Mouse (Mus musculus) liver, postnatal 0 days (tissue): ENCODE data around the gene Grik2.

ENCODE experiments used
- CTCF ChIP-seq: sonication (generic); IDR thresholded peaks from 2 replicates; pipeline ENCODE4 v1.5.1; 2016; ENCODE audit warnings: antibody characterized with exemption, low read depth
- EP300 ChIP-seq: IDR thresholded peaks from 2 replicates; pipeline ENCODE4 v1.6.1; 2016; ENCODE audit warnings: antibody characterized with exemption, low read depth, mild to moderate bottlenecking

DNA sequence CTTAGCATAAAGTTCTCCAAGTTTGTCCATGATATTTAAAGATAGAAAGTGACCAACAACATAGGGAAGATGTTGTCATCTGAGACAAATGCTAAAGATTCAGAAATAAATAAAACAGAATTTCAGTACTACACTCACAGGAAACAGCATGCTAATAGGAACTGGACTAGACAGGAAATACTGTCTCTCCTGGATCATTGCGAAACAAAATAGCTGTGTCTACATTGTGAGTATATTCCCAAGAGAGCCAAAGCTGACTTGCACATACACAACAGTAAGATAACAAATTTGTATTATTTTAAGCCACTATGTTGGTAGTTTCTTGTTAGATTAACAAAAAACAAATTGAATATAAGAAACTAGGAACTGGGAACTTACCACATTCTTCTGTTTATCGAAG, 64.9 kb downstream of the Grik2 start:
- TF ChIP-seq CTCF (no peak), EP300 (no peak)
